Mouse (Mus musculus): ENCODE measurements around the gene Cdk14.
A peak's percentile ranks its signal among the peaks of the same experiment; 100 is the strongest.

GRCm38 (mm10) chr5:5380731-5381718 is 39.1 kb downstream of the Cdk14 start:
- TF ChIP-seq CTCF (IDR thresholded peaks at IDR 0.05) (no peak; the same call in 1 of the 2 replicates), EP300 (IDR thresholded peaks at IDR 0.05) (peak; percentile 50; the same call in 1 of the 2 replicates)
